Mouse (Mus musculus): Measurements from ENCODE around the gene Gm10160.

DNA sequence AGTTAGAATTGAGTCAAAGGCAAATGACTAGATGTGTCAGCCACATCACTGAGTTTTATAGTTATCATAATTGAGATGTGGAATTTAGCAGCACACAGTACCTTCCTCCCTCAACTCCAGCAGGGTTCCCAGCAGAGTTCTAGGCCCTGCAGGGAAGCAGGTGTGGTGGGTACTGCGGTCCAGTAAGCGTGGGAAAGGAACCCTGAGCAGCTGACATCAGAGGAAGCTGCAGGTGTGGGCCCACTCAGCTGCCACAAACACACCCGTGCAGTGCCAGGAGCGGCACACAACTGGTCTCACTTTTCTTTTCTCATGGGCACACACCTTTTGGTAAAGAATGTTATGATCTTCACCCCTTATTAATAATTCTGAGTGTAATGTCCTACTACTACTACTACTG, 25.2 kb upstream of the Gm10160 start:
- TF ChIP-seq TAL1 (IDR thresholded peaks at IDR 0.05; ENCODE audit: low read length) (no peak), GATA1 (IDR thresholded peaks at IDR 0.05; ENCODE audit: low read length) (no peak)

Measured in erythroblast, embryonic 14.5 days (primary cell).